Mouse (Mus musculus): ENCODE measurements around the gene Zfp324. TPM values are rescaled to one million over a fixed set of nuclear protein-coding genes. Genes with fewer than 3 reads are reported as not detected.

Zfp324 gene
- polyA plus RNA-seq, 1 experiment from 2014 or later, result 13.5 TPM

DNA sequence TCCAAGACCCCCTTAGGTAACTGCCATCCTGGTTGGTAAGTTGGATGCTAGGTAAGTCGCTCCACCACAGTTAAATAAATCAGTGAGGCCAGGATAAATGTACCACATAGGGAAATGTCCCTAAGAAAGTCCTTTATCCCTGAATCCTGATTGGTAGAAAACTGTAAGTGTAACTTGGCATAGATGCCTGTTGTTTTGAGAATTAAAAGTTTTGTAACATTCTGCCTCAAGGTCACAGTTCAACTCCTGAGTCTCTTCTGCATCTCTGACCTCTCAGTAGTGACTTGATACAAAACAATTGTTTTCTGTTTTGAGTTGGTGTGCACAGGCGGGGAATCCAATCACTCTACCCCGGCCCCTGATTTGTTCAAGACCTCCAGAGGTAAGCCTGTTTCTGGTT lies 33.2 kb downstream of the Zfp324 start, which contains the start of gene Trim28:
Gene Trim28 (plus strand): TSS at position 264 of the 400 bp plus-strand sequence.
- 83% methylated on average over 3 of the region's 3 CpGs for WGBS
- no peaks in the 10 kb centered on the region for H3K9me3 ChIP-seq
- no peak within 1 kb of the TSS for H3K9ac ChIP-seq
- H3K36me3 ChIP-seq, result peaks cover 2% of the 10 kb centered on the region; the same call in 1 of the 2 replicates
- H3K4me1 ChIP-seq, result no peaks in the 10 kb centered on the region
- H3K27ac ChIP-seq, result no peak within 1 kb of the TSS
- no peaks in the 10 kb centered on the region for H3K27me3 ChIP-seq
- H3K4me3 ChIP-seq, result no peak within 1 kb of the TSS
- ATAC-seq (ENCODE audit: insufficient number of reproducible peaks, low FRiP score, low TSS enrichment, low read depth), result no peak
- H3K4me2 ChIP-seq, result no peak within 1 kb of the TSS

- Histone ChIP-seq H3K27me3 (no peaks in the 10 kb centered on the region), H3K4me3 (no peak overlapping the region), H3K36me3 (peaks cover 25% of the 10 kb centered on the region), H3K4me2 (no peak overlapping the region), H3K4me1 (0 out of 2 replicates have a peak, but pooled peaks cover 3% of the 10 kb centered on the region), H3K9me3 (no peaks in the 10 kb centered on the region), H3K9ac (no peak overlapping the region), H3K27ac (no peak overlapping the region)
- no peak for ATAC-seq (ENCODE audit: insufficient number of reproducible peaks, low FRiP score, low TSS enrichment, low read depth)
- 70% methylated on average over 1 of the region's 1 CpGs for WGBS
Observed at GRCm38 (mm10) chr7:13001584-13001983, 35.9 kb downstream of the Zfp324 start.

DNA sequence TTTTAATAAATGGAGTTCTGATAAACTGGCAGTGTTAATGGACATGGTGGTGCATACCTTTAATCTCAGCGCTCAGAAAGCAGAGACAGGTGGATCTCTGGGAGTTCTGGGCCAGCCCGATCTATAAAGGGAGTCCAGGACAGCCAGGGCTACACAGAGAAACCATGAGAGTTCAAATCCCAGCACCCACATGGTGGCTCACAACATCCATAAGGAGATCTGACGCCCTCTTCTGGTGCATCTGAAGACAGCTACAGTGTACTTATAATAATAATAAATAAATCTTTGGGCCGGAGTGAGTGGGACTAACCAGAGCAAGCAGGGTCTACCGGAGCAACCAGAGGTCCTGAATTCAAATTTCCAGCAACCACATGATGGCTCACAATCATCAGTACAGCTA lies 37.7 kb downstream of the Zfp324 start:
- no peak overlapping the region for H3K4me3 ChIP-seq
- no peak overlapping the region for H3K4me2 ChIP-seq
- peaks cover 20% of the 10 kb centered on the region for H3K4me1 ChIP-seq
- H3K27me3 ChIP-seq, result no peaks in the 10 kb centered on the region
- no peak for ATAC-seq (ENCODE audit: insufficient number of reproducible peaks, low FRiP score, low TSS enrichment, low read depth)
- no peak overlapping the region for H3K9ac ChIP-seq
- H3K36me3 ChIP-seq, result peaks cover 42% of the 10 kb centered on the region
- H3K27ac ChIP-seq, result no peak overlapping the region
- H3K9me3 ChIP-seq, result no peaks in the 10 kb centered on the region
- 78% methylated on average over 5 of the region's 5 CpGs for WGBS

DNA sequence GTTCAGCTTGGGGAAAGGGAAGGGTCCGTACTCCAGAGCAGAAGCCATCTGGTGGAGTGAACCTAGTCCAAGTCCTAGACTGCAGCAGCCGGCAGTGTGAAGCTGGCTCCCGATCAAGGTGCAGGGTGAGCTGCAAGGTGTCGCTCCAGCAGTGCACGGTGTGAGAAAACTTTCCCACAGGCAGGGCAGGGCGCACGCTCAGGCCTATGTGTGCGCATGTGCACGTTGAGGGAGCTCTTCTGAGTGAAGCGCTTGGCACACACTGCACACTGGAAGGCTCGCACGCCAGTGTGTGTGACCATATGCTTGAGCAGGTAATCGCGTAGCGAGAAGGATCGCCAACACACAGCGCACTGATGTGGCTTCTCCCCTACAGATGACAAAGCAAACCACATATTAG lies 40.4 kb downstream of the Zfp324 start:
- WGBS, result 82% methylated on average over 17 of the region's 17 CpGs
- Histone ChIP-seq H3K4me1 (peaks cover 33% of the 10 kb centered on the region), H3K27ac (no peak overlapping the region), H3K27me3 (no peaks in the 10 kb centered on the region), H3K36me3 (peaks cover 42% of the 10 kb centered on the region), H3K9me3 (no peaks in the 10 kb centered on the region), H3K9ac (no peak overlapping the region), H3K4me2 (no peak overlapping the region), H3K4me3 (no peak overlapping the region)
- no peak for ATAC-seq (ENCODE audit: insufficient number of reproducible peaks, low FRiP score, low TSS enrichment, low read depth)

DNA sequence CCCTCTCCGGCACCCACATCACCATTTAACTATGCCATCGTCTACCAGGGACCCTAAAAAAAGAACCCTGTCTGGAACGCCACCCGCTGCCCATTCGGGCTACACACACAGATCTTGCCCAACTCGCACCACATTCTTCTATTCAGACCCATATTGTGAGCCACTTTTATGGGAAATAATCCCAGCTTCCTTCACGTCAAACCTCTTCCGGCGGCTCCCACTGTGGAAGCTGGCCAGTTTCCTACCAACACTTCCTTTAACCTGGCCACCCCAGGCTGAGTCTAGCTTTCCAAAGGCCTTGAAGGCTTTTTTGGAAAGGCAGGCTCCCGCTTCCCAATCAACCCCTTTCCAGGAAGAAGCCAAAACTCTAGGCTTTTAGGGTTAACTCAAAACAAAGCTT lies 40.9 kb downstream of the Zfp324 start:
- Histone ChIP-seq H3K27me3 (no peaks in the 10 kb centered on the region), H3K27ac (0 out of 2 replicates have a peak overlapping the region, but pooled peaks have one; percentile 11), H3K4me2 (no peak overlapping the region), H3K4me3 (no peak overlapping the region), H3K9me3 (no peaks in the 10 kb centered on the region), H3K9ac (no peak overlapping the region), H3K4me1 (peaks cover 33% of the 10 kb centered on the region), H3K36me3 (peaks cover 42% of the 10 kb centered on the region)
- WGBS, result 74% methylated on average over 10 of the region's 10 CpGs
- ATAC-seq (ENCODE audit: insufficient number of reproducible peaks, low FRiP score, low TSS enrichment, low read depth), result no peak

DNA sequence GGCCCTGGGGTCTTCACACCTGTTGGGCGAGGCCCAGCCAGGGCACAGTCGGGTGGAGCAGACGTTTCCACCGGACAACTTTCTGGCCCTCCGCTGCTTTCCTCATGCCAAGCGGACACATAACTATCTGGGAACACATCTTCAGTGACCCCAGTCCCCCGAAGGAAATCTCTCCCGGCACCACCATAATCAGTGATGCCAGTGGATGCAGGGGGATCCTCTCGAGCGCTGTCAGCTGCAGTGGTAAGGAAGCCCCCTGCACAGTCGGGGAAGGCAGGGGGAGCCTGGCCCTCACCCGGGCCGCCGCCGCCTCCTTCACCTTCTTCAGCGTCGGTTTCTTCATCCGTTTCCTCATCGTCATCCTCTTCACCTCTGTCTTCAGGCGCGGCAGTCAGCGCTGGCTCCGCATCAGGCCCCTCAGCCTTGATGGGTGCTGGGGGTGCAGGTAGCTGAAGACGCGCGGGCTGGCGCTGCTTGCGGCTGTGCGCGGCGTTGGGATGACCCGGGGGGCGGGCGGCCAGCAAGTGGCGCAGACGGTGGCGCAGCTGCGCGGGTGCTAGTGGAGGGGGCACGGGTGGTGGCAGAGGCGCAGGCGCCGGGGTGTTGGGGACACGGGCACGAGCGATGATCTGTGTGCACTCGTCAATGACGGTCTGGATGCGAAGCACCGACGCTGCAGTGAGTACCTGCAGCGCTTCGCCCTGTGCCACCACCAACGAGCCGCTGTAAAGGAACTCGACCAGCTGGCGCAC lies 41.9 kb downstream of the Zfp324 start:
- H3K4me1 ChIP-seq, result peaks cover 33% of the 10 kb centered on the region
- no peak overlapping the region for H3K27ac ChIP-seq
- no peak overlapping the region for H3K4me3 ChIP-seq
- WGBS, result 47% methylated on average over 57 of the region's 57 CpGs
- H3K9me3 ChIP-seq, result no peaks in the 10 kb centered on the region
- H3K4me2 ChIP-seq, result no peak overlapping the region; the same call in 1 of the 2 replicates
- ATAC-seq (ENCODE audit: insufficient number of reproducible peaks, low FRiP score, low TSS enrichment, low read depth), result no peak
- no peaks in the 10 kb centered on the region for H3K27me3 ChIP-seq
- H3K9ac ChIP-seq, result 0 out of 2 replicates have a peak overlapping the region, but pooled peaks have one; percentile 0
- H3K36me3 ChIP-seq, result peaks cover 42% of the 10 kb centered on the region

DNA sequence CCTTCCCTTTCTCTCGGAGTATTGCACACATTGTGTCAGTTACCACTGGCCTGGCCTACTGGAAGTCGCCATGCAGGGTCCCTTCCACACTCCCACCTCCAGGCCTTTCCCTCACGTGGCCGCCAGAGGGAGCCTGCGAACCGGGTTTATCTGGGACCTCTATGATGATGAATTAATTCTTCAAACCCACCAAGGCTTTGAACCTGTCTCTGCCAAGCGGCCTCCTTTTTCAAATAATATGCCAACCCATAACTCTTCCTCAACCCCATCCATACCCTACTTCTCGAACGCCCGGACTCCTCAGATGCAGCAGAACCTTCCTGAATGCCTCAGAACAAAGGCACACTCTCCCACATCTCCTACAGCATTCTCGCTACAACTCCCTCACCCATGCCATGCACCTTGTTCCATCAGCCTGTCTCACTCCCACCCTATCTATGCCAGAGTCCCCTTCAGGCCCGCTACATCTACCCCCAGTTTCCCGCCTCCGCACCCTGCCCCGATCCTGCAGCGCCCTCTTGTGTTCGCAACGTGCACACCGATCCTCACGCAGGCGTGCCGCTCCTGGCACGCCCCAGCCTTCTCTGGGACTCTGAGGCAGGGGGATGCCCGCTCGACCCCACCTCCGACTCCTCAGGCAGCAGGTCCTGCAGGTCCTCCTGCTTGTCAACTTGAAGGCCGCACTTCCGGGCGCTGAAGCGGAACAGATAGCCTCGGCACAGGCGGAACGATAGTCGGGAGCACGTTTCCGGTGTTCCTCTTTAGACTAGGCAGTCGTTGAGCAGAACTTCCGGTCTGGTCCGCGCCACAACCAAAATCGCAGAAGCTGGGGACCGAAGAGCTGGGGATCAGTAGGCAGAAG lies 43.7 kb downstream of the Zfp324 start:
- no peaks in the 10 kb centered on the region for H3K27me3 ChIP-seq
- H3K36me3 ChIP-seq, result peaks cover 35% of the 10 kb centered on the region
- WGBS, result under 1% methylated on average over 42 of the region's 42 CpGs
- H3K4me3 ChIP-seq, result peak overlapping the region; percentile 76
- peak; percentile 86 for ATAC-seq (ENCODE audit: insufficient number of reproducible peaks, low FRiP score, low TSS enrichment, low read depth)
- no peaks in the 10 kb centered on the region for H3K9me3 ChIP-seq
- H3K4me2 ChIP-seq, result peak overlapping the region; percentile 66
- H3K4me1 ChIP-seq, result peaks cover 33% of the 10 kb centered on the region
- H3K27ac ChIP-seq, result peak overlapping the region; percentile 98
- peak overlapping the region; percentile 90 for H3K9ac ChIP-seq

DNA sequence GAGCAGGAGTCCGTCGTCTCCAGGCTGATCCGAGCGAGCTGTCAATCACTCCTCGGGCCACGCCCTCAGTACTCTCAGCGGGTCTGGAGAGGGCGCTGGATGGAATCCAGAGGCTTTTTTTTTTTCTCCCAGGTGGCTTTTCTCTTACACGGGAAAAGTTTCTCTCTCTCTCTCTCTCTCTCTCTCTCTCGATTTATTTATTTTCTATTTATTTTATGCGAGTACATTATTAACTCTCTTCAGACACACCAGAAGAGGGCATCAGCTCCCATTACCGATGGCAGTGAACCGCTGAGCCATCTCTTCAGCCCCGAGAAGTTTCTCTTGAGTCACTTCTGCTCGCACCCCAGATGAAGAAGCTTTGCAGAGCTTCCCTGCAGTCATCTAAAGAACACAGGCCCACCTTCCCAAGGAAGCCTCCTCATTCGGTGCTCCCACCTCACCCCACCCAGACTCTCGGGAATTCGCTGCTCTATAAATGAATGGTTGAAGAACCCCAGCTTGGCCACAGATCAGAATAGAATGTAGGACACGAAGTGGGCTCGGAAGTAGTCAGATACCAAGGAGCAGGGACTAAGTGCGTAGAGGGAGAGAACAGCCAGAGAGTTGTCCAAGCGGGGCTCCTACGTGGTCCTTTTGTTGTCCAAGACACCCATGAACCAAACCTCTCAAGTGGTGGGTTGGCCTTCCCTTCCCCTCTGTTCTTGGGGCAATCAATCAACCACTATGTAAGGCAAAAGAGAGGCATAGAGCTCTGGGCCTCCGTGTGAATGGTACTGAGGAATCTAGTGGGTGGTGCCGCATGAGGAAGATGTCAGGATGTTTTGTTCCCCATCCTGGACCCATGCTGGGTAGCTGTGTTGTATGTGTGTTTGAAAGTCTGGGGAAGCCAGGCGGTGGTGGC lies 44.6 kb downstream of the Zfp324 start, which contains the start of gene Zbtb45:
Gene Zbtb45 (minus strand): TSS at position 30 of the 904 bp plus-strand sequence.
- Histone ChIP-seq H3K36me3 (peaks cover 29% of the 10 kb centered on the region), H3K4me2 (peak within 1 kb of the TSS; percentile 66), H3K4me3 (peak within 1 kb of the TSS; percentile 76), H3K27me3 (no peaks in the 10 kb centered on the region), H3K27ac (peak within 1 kb of the TSS; percentile 98), H3K9ac (peak within 1 kb of the TSS; percentile 90), H3K9me3 (no peaks in the 10 kb centered on the region), H3K4me1 (peaks cover 33% of the 10 kb centered on the region)
- WGBS, result 15% methylated on average over 26 of the region's 26 CpGs
- no peak for ATAC-seq (ENCODE audit: insufficient number of reproducible peaks, low FRiP score, low TSS enrichment, low read depth)

- no peak overlapping the region for H3K4me2 ChIP-seq
- 59% methylated on average over 4 of the region's 4 CpGs for WGBS
- no peak for ATAC-seq (ENCODE audit: insufficient number of reproducible peaks, low FRiP score, low TSS enrichment, low read depth)
- H3K9me3 ChIP-seq, result no peaks in the 10 kb centered on the region
- H3K27me3 ChIP-seq, result no peaks in the 10 kb centered on the region
- H3K4me1 ChIP-seq, result peaks cover 10% of the 10 kb centered on the region
- no peak overlapping the region for H3K27ac ChIP-seq
- H3K36me3 ChIP-seq, result no peaks in the 10 kb centered on the region
- no peak overlapping the region for H3K9ac ChIP-seq
- no peak overlapping the region for H3K4me3 ChIP-seq
Observed at GRCm38 (mm10) chr7:13013671-13014070, 48.0 kb downstream of the Zfp324 start.

DNA sequence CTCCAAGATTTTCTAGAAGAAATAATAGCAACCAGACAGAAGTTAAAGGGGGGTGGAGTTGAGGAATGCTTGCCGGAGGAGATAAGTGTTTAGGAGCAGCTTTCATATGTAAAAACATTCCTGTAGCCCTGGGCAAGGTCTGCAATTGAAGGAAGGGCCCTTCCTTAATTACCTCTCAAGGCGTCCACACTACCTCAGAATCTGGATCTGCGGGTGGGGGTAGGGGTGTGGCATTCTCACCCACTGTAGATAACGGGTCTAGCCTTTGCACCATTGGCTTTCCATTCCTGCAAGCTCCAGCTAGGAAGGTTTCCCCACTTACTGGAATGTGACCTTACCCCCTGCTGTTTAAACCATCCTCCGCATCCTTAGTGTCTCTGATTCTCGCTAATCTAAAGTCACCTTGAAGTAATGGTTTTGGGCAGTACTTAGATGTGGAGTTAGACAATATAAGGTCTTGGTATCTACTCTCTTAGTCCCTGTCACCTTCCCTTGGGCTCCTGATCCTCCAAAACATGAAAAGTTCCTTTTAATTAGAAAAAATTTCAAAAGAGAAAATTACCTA lies 48.7 kb downstream of the Zfp324 start:
- Histone ChIP-seq H3K4me3 (no peak overlapping the region), H3K4me1 (peaks cover 7% of the 10 kb centered on the region), H3K4me2 (no peak overlapping the region), H3K9ac (no peak overlapping the region), H3K27ac (no peak overlapping the region), H3K36me3 (no peaks in the 10 kb centered on the region), H3K27me3 (no peaks in the 10 kb centered on the region), H3K9me3 (no peaks in the 10 kb centered on the region)
- no peak for ATAC-seq (ENCODE audit: insufficient number of reproducible peaks, low FRiP score, low TSS enrichment, low read depth)
- WGBS, result 32% methylated on average over 6 of the region's 6 CpGs

GRCm38 (mm10) chr7:13015217-13015616 lies 49.6 kb downstream of the Zfp324 start:
- H3K27ac ChIP-seq, result no peak overlapping the region
- no peak overlapping the region for H3K9ac ChIP-seq
- no peak overlapping the region for H3K4me2 ChIP-seq
- no peaks in the 10 kb centered on the region for H3K9me3 ChIP-seq
- H3K27me3 ChIP-seq, result no peaks in the 10 kb centered on the region
- no peak for ATAC-seq (ENCODE audit: insufficient number of reproducible peaks, low FRiP score, low TSS enrichment, low read depth)
- no peak overlapping the region for H3K4me3 ChIP-seq
- H3K4me1 ChIP-seq, result peaks cover 6% of the 10 kb centered on the region
- H3K36me3 ChIP-seq, result no peaks in the 10 kb centered on the region
- WGBS, result 85% methylated on average over 1 of the region's 1 CpGs

Data from limb, embryonic 15.5 days (tissue).